Mouse (Mus musculus) megakaryocyte, embryonic 14.5 days (primary cell): ENCODE data around the gene Gtf3c4. TPM values are rescaled to one million over a fixed set of nuclear protein-coding genes. Genes with fewer than 3 reads are reported as not detected.

Experiments used
- H3K27me3 ChIP-seq: replicated peaks from 2 replicates; pipeline ENCODE3; 2012; ENCODE audit warnings: inconsistent platforms
- H3K36me3 ChIP-seq: replicated peaks from 2 replicates; pipeline ENCODE3; 2012; ENCODE audit warnings: low read length, inconsistent platforms, mixed read lengths
- H3K4me1 ChIP-seq: 2 replicates; pipeline ENCODE4 v1.6.1; 2012; ENCODE audit warnings: inconsistent platforms
- H3K4me3 ChIP-seq: replicated peaks from 2 replicates; pipeline ENCODE3; 2012; ENCODE audit warnings: moderate library complexity, mild to moderate bottlenecking, inconsistent platforms
- H3K9me3 ChIP-seq: 2 replicates; pipeline ENCODE4 v1.6.1; 2012; ENCODE audit warnings: inconsistent platforms
- FLI1 ChIP-seq: IDR thresholded peaks from 2 replicates; pipeline ENCODE4 v1.6.1; 2012; ENCODE audit warnings: low read length, inconsistent platforms, mixed read lengths
- GATA1 ChIP-seq: IDR thresholded peaks from 3 replicates; pipeline ENCODE4 v1.6.1; 2012; ENCODE audit warnings: mixed read lengths, low read length, inconsistent platforms, borderline replicate concordance
- polyA plus RNA-seq: library from polyadenylated mRNA; stranded (reverse); fragments of >175 nt; gene quantifications from 2 replicates; pipeline ENCODE4 v1.2.3, GENCODE M21; 2012; ENCODE audit warnings: low replicate concordance; ENCODE audit not compliant: insufficient read depth

Gene Gtf3c4
- polyA plus RNA-seq, 1 experiment, result 3.2 TPM

- Histone ChIP-seq H3K4me3 (no peak overlapping the region), H3K27me3 (no peaks in the 10 kb centered on the region), H3K4me1 (peaks cover 6% of the 10 kb centered on the region; the same call in 1 of the 2 replicates), H3K36me3 (peaks cover 87% of the 10 kb centered on the region), H3K9me3 (no peaks in the 10 kb centered on the region)
- no peak for TF ChIP-seq FLI1
- TF ChIP-seq GATA1, result no peak
Measured at GRCm38 (mm10) chr2:28855773-28856172, 15.6 kb upstream of the Gtf3c4 start.

DNA sequence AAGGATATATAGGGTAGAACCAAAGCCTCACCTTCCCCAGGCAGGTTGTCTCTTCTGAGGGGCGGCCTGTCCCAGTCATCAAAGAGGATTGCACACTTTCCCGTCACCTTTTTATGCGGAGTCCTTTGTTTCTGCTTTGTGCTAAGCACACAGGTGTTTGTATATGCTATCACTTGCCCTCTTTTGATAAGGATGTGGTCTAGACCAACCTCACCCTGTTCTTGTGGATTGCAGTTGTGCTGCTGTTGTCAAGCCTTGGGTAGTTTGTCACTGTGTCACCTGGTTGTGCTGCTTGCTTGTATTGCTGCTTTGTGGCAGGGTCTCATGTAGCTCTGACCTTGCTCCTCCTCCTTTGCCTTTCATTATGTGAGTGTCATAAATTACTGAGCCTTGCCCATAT, 12.4 kb upstream of the Gtf3c4 start:
- TF ChIP-seq FLI1, result no peak
- Histone ChIP-seq H3K4me1 (peaks cover 9% of the 10 kb centered on the region), H3K9me3 (no peaks in the 10 kb centered on the region), H3K27me3 (no peaks in the 10 kb centered on the region), H3K36me3 (peaks cover 86% of the 10 kb centered on the region), H3K4me3 (no peak overlapping the region)

- Histone ChIP-seq H3K4me3 (no peak overlapping the region), H3K36me3 (peaks cover 90% of the 10 kb centered on the region), H3K9me3 (no peaks in the 10 kb centered on the region), H3K27me3 (no peaks in the 10 kb centered on the region), H3K4me1 (peaks cover 9% of the 10 kb centered on the region)
- TF ChIP-seq FLI1 (no peak), GATA1 (no peak)
Measured at GRCm38 (mm10) chr2:28848879-28849278, 8.7 kb upstream of the Gtf3c4 start.

GRCm38 (mm10) chr2:28842042-28842441, 1.9 kb upstream of the Gtf3c4 start:
- Histone ChIP-seq H3K4me3 (peak overlapping the region; percentile 28), H3K36me3 (peaks cover 31% of the 10 kb centered on the region), H3K27me3 (no peaks in the 10 kb centered on the region), H3K9me3 (no peaks in the 10 kb centered on the region), H3K4me1 (peaks cover 48% of the 10 kb centered on the region)
- TF ChIP-seq FLI1, result no peak
- TF ChIP-seq GATA1, result no peak

- TF ChIP-seq FLI1 (no peak), GATA1 (no peak)
- H3K4me1 ChIP-seq, result peaks cover 58% of the 10 kb centered on the region
- peak overlapping the region; percentile 100 for H3K4me3 ChIP-seq
- H3K36me3 ChIP-seq, result peaks cover 22% of the 10 kb centered on the region
- no peaks in the 10 kb centered on the region for H3K9me3 ChIP-seq
- H3K27me3 ChIP-seq, result no peaks in the 10 kb centered on the region
Measured at GRCm38 (mm10) chr2:28839501-28840221, 499 bp downstream of the Gtf3c4 start.

DNA sequence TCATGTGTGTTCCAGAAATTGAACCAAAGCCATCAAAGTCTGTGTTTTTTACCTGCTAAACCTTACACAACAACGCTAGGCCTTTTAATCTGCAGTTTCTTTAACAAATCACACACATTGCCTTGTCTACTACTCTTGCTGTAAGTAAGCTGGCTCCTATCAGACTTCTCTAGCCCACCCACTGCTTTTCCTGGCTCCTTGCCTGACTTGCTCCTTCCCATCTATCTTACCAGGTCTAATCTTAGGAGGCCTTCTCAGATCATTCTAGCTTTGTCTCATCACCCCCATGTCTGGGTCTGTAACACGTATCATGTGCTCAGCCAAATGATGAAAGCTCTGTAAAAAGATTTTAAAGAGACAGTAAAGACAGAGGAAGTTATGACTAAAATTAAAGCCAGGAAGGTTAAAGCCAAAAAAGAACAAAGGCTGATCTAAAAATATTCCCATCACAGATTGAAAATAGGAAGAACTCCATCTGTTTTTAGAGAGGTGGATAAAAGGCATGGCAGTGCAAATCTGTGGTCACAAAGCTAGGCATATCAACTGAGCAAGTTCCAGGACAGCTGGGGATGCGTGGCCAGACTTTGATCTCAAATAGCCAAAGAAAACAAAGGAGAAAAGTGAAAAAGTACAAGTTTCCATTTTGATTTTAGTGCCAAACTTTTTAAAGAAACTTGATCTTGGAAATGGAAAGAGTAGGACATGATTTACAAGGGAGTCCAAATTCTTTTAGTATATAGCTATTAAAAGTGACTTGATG, 3.8 kb downstream of the Gtf3c4 start:
- Histone ChIP-seq H3K27me3 (no peaks in the 10 kb centered on the region), H3K36me3 (peaks cover 47% of the 10 kb centered on the region), H3K4me3 (no peak overlapping the region), H3K4me1 (peaks cover 42% of the 10 kb centered on the region), H3K9me3 (no peaks in the 10 kb centered on the region)
- no peak for TF ChIP-seq GATA1

DNA sequence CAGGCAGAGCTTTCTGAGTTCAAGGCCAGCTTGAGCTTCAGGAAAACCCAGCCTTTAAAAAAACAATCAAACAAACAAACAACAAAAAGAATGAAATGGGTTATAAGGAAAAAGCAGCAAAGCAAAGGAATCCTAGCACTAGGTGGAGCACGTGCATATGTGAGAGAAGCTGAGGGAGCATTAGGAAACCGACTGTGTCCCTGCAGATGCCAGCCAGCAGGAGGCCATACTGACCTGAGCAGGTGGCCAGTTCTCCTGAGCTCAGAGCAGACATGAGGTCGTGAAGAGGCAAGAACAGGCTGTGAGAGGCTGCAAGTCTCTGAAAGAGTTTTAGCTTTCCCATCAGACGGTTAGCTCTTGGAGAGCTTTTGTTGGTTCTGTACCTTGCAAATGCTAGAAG, 10.9 kb downstream of the Gtf3c4 start:
- H3K27me3 ChIP-seq, result no peaks in the 10 kb centered on the region
- peaks cover 8% of the 10 kb centered on the region for H3K4me1 ChIP-seq
- H3K36me3 ChIP-seq, result peaks cover 99% of the 10 kb centered on the region
- TF ChIP-seq GATA1 (no peak), FLI1 (no peak)
- H3K4me3 ChIP-seq, result no peak overlapping the region
- H3K9me3 ChIP-seq, result no peaks in the 10 kb centered on the region

DNA sequence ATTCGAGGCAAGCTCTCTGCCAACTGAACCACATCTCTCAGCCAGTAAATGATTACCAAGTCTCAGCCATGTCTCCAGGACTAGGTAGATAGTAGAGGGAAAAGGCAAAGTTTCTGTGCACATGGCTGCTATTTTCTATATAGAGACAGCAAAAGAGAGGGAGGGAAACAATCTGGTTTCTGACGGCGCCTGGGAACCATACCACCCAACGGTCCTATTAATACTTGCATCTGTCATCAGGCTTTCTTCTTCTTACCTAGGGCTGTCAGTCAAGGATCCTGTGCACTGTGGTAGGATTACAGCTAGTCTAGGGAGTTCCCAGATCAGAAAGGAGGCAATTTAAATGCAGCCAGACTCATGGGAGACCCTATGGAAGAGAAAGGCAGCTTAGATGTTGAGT, 21.3 kb downstream of the Gtf3c4 start:
- Histone ChIP-seq H3K4me3 (no peak overlapping the region), H3K36me3 (peaks cover 18% of the 10 kb centered on the region), H3K4me1 (peaks cover 14% of the 10 kb centered on the region), H3K9me3 (peaks cover 8% of the 10 kb centered on the region; the same call in 1 of the 2 replicates), H3K27me3 (peaks cover 11% of the 10 kb centered on the region)
- no peak for TF ChIP-seq FLI1
- no peak for TF ChIP-seq GATA1

DNA sequence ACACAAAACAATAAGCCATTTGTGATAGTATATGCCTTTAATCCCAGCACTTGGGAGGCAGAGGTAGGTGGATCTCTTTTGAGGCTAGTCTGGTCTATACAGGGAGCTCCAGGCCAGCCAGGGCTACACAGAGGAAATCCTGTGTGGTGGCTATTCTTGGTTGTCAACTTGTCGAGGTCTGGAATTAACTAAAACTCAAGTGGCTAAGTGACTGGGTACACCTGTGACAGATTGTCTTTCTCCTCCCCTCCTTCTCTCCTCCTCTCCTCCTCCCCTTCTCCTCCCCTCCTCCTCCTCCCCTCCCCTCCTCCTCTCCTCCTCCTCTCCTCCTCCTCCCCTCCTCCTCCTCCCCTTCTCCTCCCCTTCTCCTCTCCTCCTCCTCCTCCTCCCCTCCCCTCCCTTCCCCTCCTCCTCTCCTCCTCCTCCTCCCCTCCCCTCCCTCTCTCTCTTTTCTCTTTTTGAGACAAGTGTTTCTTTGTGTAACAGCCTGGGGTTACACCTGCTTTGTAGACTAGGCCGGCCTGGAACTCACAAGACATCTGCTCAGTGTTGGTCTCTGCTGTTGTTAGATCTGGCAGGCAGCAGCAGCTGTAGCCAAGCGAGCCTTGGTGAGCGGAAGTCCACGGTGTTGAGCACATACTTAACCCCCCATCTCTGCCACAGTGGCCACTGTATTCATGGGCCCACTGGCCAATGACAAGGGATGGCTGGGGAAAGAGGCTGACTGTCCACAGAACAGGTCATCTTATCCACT, 29.7 kb downstream of the Gtf3c4 start:
- peaks cover 5% of the 10 kb centered on the region; the same call in 1 of the 2 replicates for H3K9me3 ChIP-seq
- H3K4me1 ChIP-seq, result peaks cover 55% of the 10 kb centered on the region
- no peak for TF ChIP-seq FLI1
- no peak for TF ChIP-seq GATA1
- H3K36me3 ChIP-seq, result no peaks in the 10 kb centered on the region
- H3K4me3 ChIP-seq, result peak overlapping the region; percentile 62
- peaks cover 25% of the 10 kb centered on the region for H3K27me3 ChIP-seq

DNA sequence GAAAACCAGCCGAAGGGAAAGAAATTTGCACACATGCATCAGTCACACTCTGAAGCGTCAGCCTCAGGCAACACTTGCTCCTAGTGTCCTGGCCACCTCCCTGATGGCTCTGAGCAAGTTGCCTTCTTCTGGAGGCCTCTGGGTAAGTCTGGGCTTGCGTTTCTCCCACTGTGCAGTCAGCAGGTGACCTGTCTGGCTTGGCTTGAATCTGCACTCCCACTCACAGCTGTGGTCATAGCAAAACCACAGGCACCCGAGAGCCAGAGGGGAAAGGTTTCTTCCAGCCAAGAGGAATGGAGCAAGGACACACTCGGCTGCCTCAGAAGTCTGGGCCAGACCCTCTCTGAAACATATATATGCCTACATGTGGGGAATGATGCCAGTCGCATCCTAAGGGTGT, 31.3 kb downstream of the Gtf3c4 start:
- Histone ChIP-seq H3K27me3 (peaks cover 14% of the 10 kb centered on the region), H3K4me3 (no peak overlapping the region), H3K36me3 (no peaks in the 10 kb centered on the region), H3K9me3 (peaks cover 5% of the 10 kb centered on the region; the same call in 1 of the 2 replicates), H3K4me1 (peaks cover 62% of the 10 kb centered on the region)
- TF ChIP-seq GATA1 (no peak), FLI1 (no peak)
